21 mouse cellular contexts compared by ENCODE assay signal in genomic region chr16:61171856-61172433, GRCm38 (mm10).
DNase-seq lines count a peak whose midpoint lies in the region; ATAC-seq lines count a peak whose summit lies in the region.
"Had no signal": no experiment of that assay in that cellular context is flagged by ENCODE, and none has a peak within 500 bp of the region (broad histone marks: within the 10 kb centered on the region; RNA-seq: fewer than 3 reads in every experiment).

No protein-coding gene starts in this region.

- H3K27me3 ChIP-seq in forebrain, embryonic 12.5 days: no peaks in the 10 kb centered on the region
- H3K27me3 ChIP-seq in hindbrain, embryonic 15.5 days: no peaks in the 10 kb centered on the region
- H3K27me3 ChIP-seq in midbrain, embryonic 16.5 days (ENCODE audit: control insufficient read depth, insufficient read depth, low read depth, low read length): no peaks in the 10 kb centered on the region
- H3K27me3 ChIP-seq in liver, embryonic 11.5 days (replicated peaks; ENCODE audit: control insufficient read depth, insufficient read depth, low read length): no peaks in the 10 kb centered on the region
- H3K27me3 ChIP-seq: embryonic facial prominence, embryonic 13.5 days; Patski had no signal

- no peak overlapping the region for H3K9ac ChIP-seq in forebrain, embryonic 12.5 days
- H3K9ac ChIP-seq in hindbrain, embryonic 15.5 days: peak overlapping the region; percentile 19; the same call in 1 of the 2 replicates
- 0 out of 2 replicates have a peak overlapping the region, but pooled peaks have one; percentile 38 for H3K9ac ChIP-seq in midbrain, embryonic 16.5 days (ENCODE audit: low read depth, low read length)
- H3K9ac ChIP-seq in liver, embryonic 11.5 days (ENCODE audit: low read depth, low read length): no peak overlapping the region
- H3K9ac ChIP-seq: embryonic facial prominence, embryonic 13.5 days; liver, embryonic 14.5 days had no signal

- no peak overlapping the region for H3K4me3 ChIP-seq in forebrain, embryonic 12.5 days (replicated peaks)
- no peak overlapping the region for H3K4me3 ChIP-seq in hindbrain, embryonic 15.5 days
- H3K4me3 ChIP-seq in midbrain, embryonic 16.5 days (ENCODE audit: low read depth, low read length): no peak overlapping the region
- H3K4me3 ChIP-seq in liver, embryonic 11.5 days (ENCODE audit: low read depth, low read length): no peak overlapping the region
- H3K4me3 ChIP-seq: embryonic facial prominence, embryonic 13.5 days; heart, embryonic 10.5 days had no signal

- no peaks in the 10 kb centered on the region for H3K9me3 ChIP-seq in forebrain, embryonic 12.5 days
- peaks cover 3% of the 10 kb centered on the region; the same call in 1 of the 2 replicates for H3K9me3 ChIP-seq in hindbrain, embryonic 15.5 days
- no peaks in the 10 kb centered on the region for H3K9me3 ChIP-seq in midbrain, embryonic 16.5 days (replicated peaks; ENCODE audit: control insufficient read depth, low read length, poor library complexity, severe bottlenecking)
- no peaks in the 10 kb centered on the region for H3K9me3 ChIP-seq in liver, embryonic 11.5 days (ENCODE audit: control insufficient read depth, low read length)
- H3K9me3 ChIP-seq: embryonic facial prominence, embryonic 13.5 days; heart, embryonic 10.5 days had no signal

- H3K27ac ChIP-seq in forebrain, embryonic 12.5 days: no peak overlapping the region
- 0 out of 2 replicates have a peak overlapping the region, but pooled peaks have one; percentile 15 for H3K27ac ChIP-seq in hindbrain, embryonic 15.5 days (replicated peaks)
- H3K27ac ChIP-seq in midbrain, embryonic 16.5 days (ENCODE audit: low read length): no peak overlapping the region
- no peak overlapping the region for H3K27ac ChIP-seq in liver, embryonic 11.5 days (ENCODE audit: low read depth, low read length)
- H3K27ac ChIP-seq: embryonic facial prominence, embryonic 13.5 days; heart, embryonic 10.5 days; liver, embryonic 14.5 days; stomach, postnatal 0 days had no signal

- peak; percentile 36 for DNase-seq in heart, adult 11 months
- no peak for DNase-seq in heart, adult 9 months (ENCODE audit: low spot score in 2 of 2)
- no peak for DNase-seq in lung, postnatal 14 days
- no peak for DNase-seq in liver, embryonic 11.5 days (ENCODE audit: low spot score)
- DNase-seq in heart, postnatal 14 days: no peak
- DNase-seq: adrenal gland, postnatal 36 days; cerebellum, adult 11 months; cerebellum, postnatal 25 days; kidney, postnatal 14 days; layer of hippocampus, adult 9-11 months; right cerebral cortex, postnatal 14 days had no signal

- H3K4me2 ChIP-seq in forebrain, embryonic 12.5 days: no peak overlapping the region
- H3K4me2 ChIP-seq in hindbrain, embryonic 15.5 days: peak overlapping the region; percentile 42
- H3K4me2 ChIP-seq in midbrain, embryonic 16.5 days (ENCODE audit: low read length): peak overlapping the region; percentile 40
- no peak overlapping the region for H3K4me2 ChIP-seq in liver, embryonic 11.5 days
- H3K4me2 ChIP-seq: embryonic facial prominence, embryonic 13.5 days had no signal

- intact Hi-C loops in heart, postnatal 14 days (cut with DNase I): no loop called here

- no peaks in the 10 kb centered on the region for H3K36me3 ChIP-seq in forebrain, embryonic 12.5 days (replicated peaks)
- H3K36me3 ChIP-seq in hindbrain, embryonic 15.5 days: no peaks in the 10 kb centered on the region
- H3K36me3 ChIP-seq in midbrain, embryonic 16.5 days (ENCODE audit: control insufficient read depth, insufficient read depth, low read length): no peaks in the 10 kb centered on the region
- H3K36me3 ChIP-seq in liver, embryonic 11.5 days (ENCODE audit: control insufficient read depth, insufficient read depth, low read length): no peaks in the 10 kb centered on the region
- H3K36me3 ChIP-seq: embryonic facial prominence, embryonic 13.5 days; heart, embryonic 10.5 days had no signal

- WGBS in forebrain, embryonic 12.5 days: 30% methylated on average over 10 of the region's 10 CpGs
- 25% methylated on average over 10 of the region's 10 CpGs for WGBS in hindbrain, embryonic 15.5 days
- WGBS in midbrain, embryonic 16.5 days: 26% methylated on average over 10 of the region's 10 CpGs
- WGBS in liver, embryonic 11.5 days: 89% methylated on average over 10 of the region's 10 CpGs

- peak; percentile 67; the same call in 1 of the 2 replicates for ATAC-seq in forebrain, embryonic 12.5 days (ENCODE audit: low FRiP score)
- ATAC-seq in hindbrain, embryonic 15.5 days (ENCODE audit: low FRiP score, low read depth): peak; percentile 61; the same call in 1 of the 2 replicates
- ATAC-seq in midbrain, embryonic 16.5 days: peak; percentile 56; the same call in 1 of the 2 replicates
- ATAC-seq in liver, embryonic 11.5 days (replicated peaks; ENCODE audit: low FRiP score): no peak
- ATAC-seq: intestine, postnatal 0 days; lung, postnatal 0 days; Patski had no signal

- H3K4me1 ChIP-seq in forebrain, embryonic 12.5 days: no peaks in the 10 kb centered on the region
- 0 out of 2 replicates have a peak, but pooled peaks cover 5% of the 10 kb centered on the region for H3K4me1 ChIP-seq in hindbrain, embryonic 15.5 days (replicated peaks)
- no peaks in the 10 kb centered on the region for H3K4me1 ChIP-seq in midbrain, embryonic 16.5 days (ENCODE audit: control insufficient read depth, insufficient read depth, low read length)
- H3K4me1 ChIP-seq in liver, embryonic 11.5 days (replicated peaks; ENCODE audit: control insufficient read depth, insufficient read depth, low read length): no peaks in the 10 kb centered on the region
- H3K4me1 ChIP-seq: embryonic facial prominence, embryonic 13.5 days; heart, embryonic 10.5 days had no signal

Comparison
In these comparisons a context has a peak if more than half of its experiments do, and no peak if none do; other contexts are left out.
1. H3K4me2 ChIP-seq: peak in hindbrain, embryonic 15.5 days (single experiment) and midbrain, embryonic 16.5 days (single experiment); none in forebrain, embryonic 12.5 days (single experiment) and liver, embryonic 11.5 days (single experiment).
2. H3K9ac ChIP-seq: peak in hindbrain, embryonic 15.5 days (single experiment) and midbrain, embryonic 16.5 days (single experiment); none in forebrain, embryonic 12.5 days (single experiment) and liver, embryonic 11.5 days (single experiment).